Mouse (Mus musculus) kidney, adult 9 months (tissue): ENCODE results near the gene Lrrc72.
"Not testable (repeated sequence)": the region's sequence is repeated elsewhere in the genome, so short reads cannot be mapped to it uniquely, and the experiment has no call there.

Experiments
- DNase-seq: peaks from one replicate; pipeline ENCODE4 v3.0.0; 2022

Gene Lrrc72

GRCm38 (mm10) chr12:36253298-36253697, at the start of gene Lrrc72:
Gene Lrrc72, minus strand, starts transcription at chr12:36253398.
- DNase-seq = no peak

- no peak for DNase-seq
Measured at GRCm38 (mm10) chr12:36302326-36302725, 49.1 kb upstream of the Lrrc72 start.

DNA sequence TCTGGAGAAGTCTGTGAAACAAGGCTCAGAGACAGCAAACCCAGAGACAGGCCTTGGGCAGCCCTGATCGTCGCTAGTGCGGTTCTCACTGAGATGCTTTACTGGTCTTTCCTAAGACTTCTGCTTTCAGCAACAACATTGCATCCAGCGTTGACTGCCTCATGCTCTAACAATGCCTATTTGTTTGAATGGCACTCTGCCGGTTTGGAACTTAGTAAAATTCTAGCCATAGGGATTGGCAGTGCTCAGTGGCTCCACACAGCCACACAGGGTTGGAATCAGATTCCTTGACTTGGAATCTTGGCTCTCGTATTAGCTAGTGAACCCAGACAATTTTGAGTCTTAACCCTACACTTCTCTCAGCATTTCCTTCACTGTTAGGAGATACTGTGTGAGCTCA, 38.1 kb upstream of the Lrrc72 start:
- no peak for DNase-seq

DNA sequence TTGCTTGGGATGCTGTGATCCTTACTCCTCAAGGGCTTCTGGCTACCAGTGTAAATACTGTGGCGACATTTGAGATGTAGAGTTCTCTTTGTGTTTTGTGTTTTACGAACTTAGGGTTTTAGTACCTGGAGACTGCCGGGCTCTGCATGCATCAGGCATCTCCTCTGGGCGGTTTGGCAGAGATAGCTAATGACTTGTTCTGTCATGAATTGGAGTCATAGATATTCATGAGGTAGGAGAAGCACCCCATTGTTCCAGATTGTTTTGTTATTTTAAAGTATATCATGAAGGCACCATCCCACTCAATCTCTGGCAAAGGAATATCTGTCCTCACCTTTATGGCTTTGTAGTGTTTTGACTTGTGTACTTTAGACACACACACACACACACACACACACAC, 37.3 kb upstream of the Lrrc72 start:
- DNase-seq = no peak

DNA sequence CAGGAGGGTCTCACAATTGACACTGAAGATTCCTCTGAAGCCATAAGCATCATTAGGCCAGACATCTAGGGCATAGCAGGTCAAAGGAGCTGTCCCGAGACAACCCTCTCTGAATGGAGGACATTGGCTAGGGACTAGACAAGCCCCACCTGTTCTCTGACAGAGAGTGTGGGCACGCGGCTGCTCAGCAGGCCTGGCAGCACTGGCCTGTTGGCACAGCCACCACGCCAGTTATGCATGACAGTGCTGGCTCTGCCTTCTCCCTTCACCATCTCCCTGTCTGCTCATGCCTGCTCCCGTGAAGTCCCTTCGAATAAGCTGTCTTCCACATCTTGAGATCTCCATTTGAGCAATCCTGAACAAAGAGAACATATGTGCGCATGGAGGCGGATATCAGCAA, 36.4 kb upstream of the Lrrc72 start:
- no peak for DNase-seq

GRCm38 (mm10) chr12:36274823-36275222, 21.6 kb upstream of the Lrrc72 start:
- no peak for DNase-seq

DNA sequence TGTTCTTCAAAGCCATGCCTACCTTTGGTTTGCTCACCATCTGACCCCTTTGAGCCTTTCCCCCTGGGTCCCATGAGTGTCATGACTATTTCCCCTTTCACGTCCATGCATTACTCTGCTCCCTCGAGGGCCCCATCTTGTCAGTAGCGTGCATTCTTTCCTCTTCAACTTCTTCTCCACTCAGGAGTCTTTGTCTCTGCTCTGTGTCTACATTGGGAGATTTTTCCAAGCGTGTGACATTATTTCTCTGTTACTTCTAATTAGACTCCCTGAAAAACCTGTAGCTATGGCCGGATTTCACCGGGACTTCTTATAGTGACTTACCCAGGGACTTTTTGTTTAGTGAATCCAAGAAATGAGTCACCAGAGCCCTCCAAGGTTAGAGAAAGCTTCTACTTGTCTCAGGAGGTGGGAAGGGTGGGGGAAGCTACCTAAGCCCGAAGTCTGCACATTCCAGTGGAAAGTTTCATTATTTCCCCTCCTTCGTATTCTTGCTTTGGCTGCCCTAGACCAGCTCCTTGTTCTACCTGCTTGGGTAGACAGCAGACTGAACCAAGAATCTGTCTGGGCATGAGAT, 14.6 kb upstream of the Lrrc72 start:
- DNase-seq = no peak

GRCm38 (mm10) chr12:36262116-36262721, 9.0 kb upstream of the Lrrc72 start:
- DNase-seq = no peak

- DNase-seq = no peak
Measured at GRCm38 (mm10) chr12:36255413-36255812, 2.2 kb upstream of the Lrrc72 start.

- no peak for DNase-seq
Measured at GRCm38 (mm10) chr12:36241171-36241570, 12.0 kb downstream of the Lrrc72 start.

GRCm38 (mm10) chr12:36231386-36231785, 21.8 kb downstream of the Lrrc72 start:
- no peak for DNase-seq

GRCm38 (mm10) chr12:36224392-36224791, 28.8 kb downstream of the Lrrc72 start:
- no peak for DNase-seq

DNA sequence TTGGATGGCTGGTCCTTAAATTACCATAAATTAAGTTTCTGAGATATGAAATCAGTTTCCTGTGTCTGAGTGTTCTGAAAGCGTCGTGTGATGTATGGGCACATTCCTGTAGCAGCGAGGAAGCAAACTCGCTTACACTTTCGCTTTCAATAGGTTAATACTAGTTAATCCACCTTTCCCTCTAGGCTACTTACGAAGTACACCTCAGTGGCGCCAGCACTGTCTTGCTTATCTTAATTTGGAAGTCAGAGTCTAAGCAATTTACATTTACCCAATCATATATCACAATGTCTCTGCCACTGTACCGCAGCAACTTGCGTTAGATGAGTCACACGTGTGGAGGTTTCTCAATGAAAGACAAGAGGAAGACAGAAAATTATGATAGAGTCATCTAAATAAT, 36.3 kb downstream of the Lrrc72 start:
- peak; percentile 10 for DNase-seq

- DNase-seq = no peak
Measured at GRCm38 (mm10) chr12:36216230-36216629, 37.0 kb downstream of the Lrrc72 start.

DNA sequence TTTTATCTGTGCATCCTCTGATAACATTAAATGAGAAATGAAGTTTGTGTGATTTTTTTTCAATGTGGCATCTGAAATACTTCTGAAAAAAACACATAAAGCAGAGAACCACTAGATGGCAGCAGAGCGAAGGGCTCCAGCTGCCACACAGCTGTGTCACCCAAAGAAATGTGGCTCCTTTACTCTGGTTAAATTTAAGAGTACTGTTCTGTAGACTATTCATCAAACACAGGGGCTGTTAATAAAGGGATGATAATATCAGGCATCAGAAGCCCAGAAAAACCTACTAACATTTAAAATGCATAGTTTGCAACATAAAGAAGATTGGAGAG, 38.1 kb downstream of the Lrrc72 start:
- peak; percentile 57 for DNase-seq

GRCm38 (mm10) chr12:36214389-36215148, 38.6 kb downstream of the Lrrc72 start:
- DNase-seq = no peak

GRCm38 (mm10) chr12:36210096-36210495, 43.1 kb downstream of the Lrrc72 start:
- no peak for DNase-seq

DNA sequence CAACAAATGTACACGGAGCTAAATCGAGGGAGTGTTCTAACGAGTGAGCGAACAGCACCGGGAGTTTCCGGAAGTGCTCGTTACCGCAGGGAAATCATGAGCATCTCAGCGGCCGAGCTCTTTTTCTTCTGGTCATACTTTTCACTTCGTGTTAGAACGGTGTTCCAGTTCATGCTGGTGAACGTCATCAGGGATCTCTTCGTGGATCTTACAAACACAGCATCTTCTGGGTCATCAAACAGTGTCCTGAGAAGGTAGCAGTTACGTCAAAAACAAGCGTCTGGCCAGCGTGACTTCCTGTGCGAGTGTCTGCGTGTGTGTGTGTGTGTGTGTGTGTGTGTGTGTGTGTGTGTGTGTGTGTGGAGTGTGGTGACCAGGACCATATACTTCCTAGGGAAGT, 44.7 kb downstream of the Lrrc72 start:
- no peak for DNase-seq

- no peak for DNase-seq
Measured at GRCm38 (mm10) chr12:36207800-36208148, 45.4 kb downstream of the Lrrc72 start.

DNA sequence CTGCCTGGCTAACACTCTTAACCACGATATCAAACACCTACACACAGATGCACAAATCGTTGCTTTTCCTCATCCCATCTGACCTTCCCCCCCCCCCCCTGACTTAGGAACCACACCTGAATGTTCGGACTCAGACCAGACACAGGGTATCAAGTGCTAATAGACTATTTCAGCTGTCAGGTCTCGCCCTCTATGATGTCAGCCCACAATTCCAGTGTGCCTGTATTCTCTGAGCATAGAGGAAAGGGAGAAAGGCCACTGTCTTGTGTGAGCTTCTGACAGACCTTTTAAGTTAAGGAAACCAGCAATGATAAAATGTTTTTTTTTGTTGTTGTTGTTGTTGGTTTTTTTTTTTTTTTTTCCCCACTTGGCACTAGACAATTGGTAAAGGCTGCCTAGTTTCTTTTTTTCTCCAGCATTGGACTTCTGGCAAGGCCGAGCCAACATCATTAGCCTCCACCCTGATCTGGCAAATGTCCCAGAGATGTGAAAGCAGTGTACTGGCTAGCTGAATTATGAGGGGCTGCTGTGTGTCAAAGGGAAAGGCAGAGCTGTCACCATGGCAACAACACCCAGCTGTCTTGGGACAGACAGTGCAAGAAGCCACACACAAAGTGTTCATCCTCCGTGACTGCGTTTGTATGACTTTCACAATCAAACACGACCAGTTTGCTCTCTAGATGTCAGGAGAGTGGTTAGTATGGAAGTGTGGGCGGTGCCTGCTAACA, 46.0 kb downstream of the Lrrc72 start:
- peak; percentile 59 for DNase-seq

DNA sequence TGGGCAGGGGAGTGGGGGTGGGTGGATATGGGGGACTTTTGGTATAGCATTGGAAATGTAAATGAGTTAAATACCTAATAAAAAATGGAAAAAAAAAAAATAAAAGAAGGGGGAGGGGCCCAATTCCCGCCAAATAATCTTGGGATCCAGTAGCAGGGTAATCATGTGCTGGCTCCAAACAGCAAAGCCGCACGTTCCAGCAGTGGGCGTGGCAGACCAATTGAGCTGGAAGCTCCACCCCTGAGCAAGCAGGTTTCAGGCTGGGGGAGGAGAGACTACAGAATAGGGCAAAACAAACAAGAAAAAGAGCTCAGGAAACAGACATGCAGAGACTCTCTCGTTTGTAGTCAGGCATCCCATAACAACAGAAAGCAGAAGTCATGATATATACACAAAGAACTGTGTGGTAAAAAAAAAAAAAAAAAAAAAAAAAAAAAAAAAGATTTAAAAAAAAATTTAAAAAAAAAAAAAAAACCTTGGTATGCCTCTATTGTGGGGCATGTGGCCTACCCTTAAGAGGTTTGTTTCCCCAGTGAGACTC, 47.5 kb downstream of the Lrrc72 start:
- DNase-seq = not testable (repeated sequence)

- DNase-seq = no peak
Measured at GRCm38 (mm10) chr12:36194976-36195375, 58.2 kb downstream of the Lrrc72 start.

GRCm38 (mm10) chr12:36190343-36190742, 62.9 kb downstream of the Lrrc72 start:
- DNase-seq = no peak

GRCm38 (mm10) chr12:36189610-36190009, 63.6 kb downstream of the Lrrc72 start:
- no peak for DNase-seq
